Mouse (Mus musculus) sigmoid colon, adult 10 weeks (tissue): Measurements from ENCODE around the gene Vmn1r71. TPM values are rescaled to one million over a fixed set of nuclear protein-coding genes. Genes with fewer than 3 reads are reported as not detected.

Source experiments
- polyA plus RNA-seq: library from polyadenylated mRNA; stranded (reverse); fragments of 350-450 nt; fragmentation: Illumina TruSeq; extraction: RNeasy Lipid Tissue Mini Kit (QIAGEN cat#74804); gene quantifications from one replicate; pipeline ENCODE4 v1.2.3, GENCODE M21; 2014; ENCODE audit warnings: low read depth, low replicate concordance

The Vmn1r71 gene
- not detected for polyA plus RNA-seq

GRCm38 (mm10) chr7:10754264-10754663, at the start of gene Vmn1r71:
TSS of gene Vmn1r71 (minus strand) at chr7:10754364.

Other genes starting within 250 kb of the Vmn1r71 start
- not detected for gene Vmn1r68, start 195.9 kb downstream of the Vmn1r71 start, polyA plus RNA-seq
- not detected for gene Vmn1r69, start 140.7 kb downstream of the Vmn1r71 start, polyA plus RNA-seq
- not detected for gene Vmn1r70, start 122.8 kb downstream of the Vmn1r71 start, polyA plus RNA-seq
- not detected for gene Nlrp4b, start 66.6 kb downstream of the Vmn1r71 start, polyA plus RNA-seq
- not detected for gene Zscan4b, start 150.7 kb upstream of the Vmn1r71 start, polyA plus RNA-seq